Mouse (Mus musculus): ENCODE data around the gene Nlrp1a. TPM values are rescaled to one million over a fixed set of nuclear protein-coding genes. Genes with fewer than 3 reads are reported as not detected.

Gene Nlrp1a
- polyA plus RNA-seq (2014; fragmentation: Nextera tagmentation; extraction: Ambion mirVana) = 0.18 and 0.27 TPM in 2 replicates

GRCm38 (mm10) chr11:71144661-71145060 lies at the start of gene Nlrp1a:
Nlrp1a (minus strand) TSS chr11:71144704.
- no peak within 1 kb of the TSS for H3K27ac ChIP-seq (ENCODE audit: low read depth)
- DNase-seq (ENCODE audit: low spot score) = no peak
- no peak within 1 kb of the TSS for H3K4me2 ChIP-seq (ENCODE audit: low read length)
- H3K4me3 ChIP-seq (ENCODE audit: low read depth, low read length) = no peak within 1 kb of the TSS
- no peaks in the 10 kb centered on the region for H3K9me3 ChIP-seq (ENCODE audit: control insufficient read depth, low read length)
- ATAC-seq (replicated peaks; ENCODE audit: low FRiP score, low TSS enrichment, low read depth) = no peak
- no peaks in the 10 kb centered on the region for H3K27me3 ChIP-seq (replicated peaks; ENCODE audit: control insufficient read depth, insufficient read depth, low read length)
- no peaks in the 10 kb centered on the region for H3K4me1 ChIP-seq (replicated peaks; ENCODE audit: control insufficient read depth, insufficient read depth, low read length)
- H3K36me3 ChIP-seq (ENCODE audit: control insufficient read depth, insufficient read depth, low read length) = no peaks in the 10 kb centered on the region
- 58% methylated on average over 3 of the region's 3 CpGs for WGBS
- no peak within 1 kb of the TSS for H3K9ac ChIP-seq (ENCODE audit: low read length)

- 71% methylated on average over 1 of the region's 1 CpGs for WGBS
Observed at GRCm38 (mm10) chr11:71169633-71170032, 25.1 kb upstream of the Nlrp1a start.

GRCm38 (mm10) chr11:71164139-71164538 lies 19.6 kb upstream of the Nlrp1a start:
- Histone ChIP-seq H3K9ac (ENCODE audit: low read length) (no peak overlapping the region), H3K4me2 (ENCODE audit: low read length) (no peak overlapping the region), H3K9me3 (ENCODE audit: control insufficient read depth, low read length) (no peaks in the 10 kb centered on the region), H3K27me3 (replicated peaks; ENCODE audit: control insufficient read depth, insufficient read depth, low read length) (no peaks in the 10 kb centered on the region), H3K27ac (ENCODE audit: low read depth) (no peak overlapping the region), H3K4me3 (ENCODE audit: low read depth, low read length) (no peak overlapping the region), H3K4me1 (replicated peaks; ENCODE audit: control insufficient read depth, insufficient read depth, low read length) (no peaks in the 10 kb centered on the region), H3K36me3 (ENCODE audit: control insufficient read depth, insufficient read depth, low read length) (no peaks in the 10 kb centered on the region)
- ATAC-seq (replicated peaks; ENCODE audit: low FRiP score, low TSS enrichment, low read depth) (no peak), DNase-seq (ENCODE audit: low spot score) (no peak)
- 68% methylated on average over 1 of the region's 1 CpGs for WGBS

More at GRCm38 (mm10) chr11:71169633-71170032, 25.1 kb upstream of the Nlrp1a start:
- no peak for ATAC-seq (replicated peaks; ENCODE audit: low FRiP score, low TSS enrichment, low read depth)
- Histone ChIP-seq H3K4me2 (ENCODE audit: low read length) (no peak overlapping the region), H3K27ac (ENCODE audit: low read depth) (no peak overlapping the region), H3K27me3 (replicated peaks; ENCODE audit: control insufficient read depth, insufficient read depth, low read length) (no peaks in the 10 kb centered on the region), H3K9me3 (ENCODE audit: control insufficient read depth, low read length) (no peaks in the 10 kb centered on the region), H3K4me1 (replicated peaks; ENCODE audit: control insufficient read depth, insufficient read depth, low read length) (no peaks in the 10 kb centered on the region), H3K9ac (ENCODE audit: low read length) (no peak overlapping the region), H3K36me3 (ENCODE audit: control insufficient read depth, insufficient read depth, low read length) (no peaks in the 10 kb centered on the region), H3K4me3 (ENCODE audit: low read depth, low read length) (no peak overlapping the region)
- no peak for DNase-seq (ENCODE audit: low spot score)

GRCm38 (mm10) chr11:71159439-71160136 lies 15.1 kb upstream of the Nlrp1a start:
- no peak for ATAC-seq (replicated peaks; ENCODE audit: low FRiP score, low TSS enrichment, low read depth)
- Histone ChIP-seq H3K4me2 (ENCODE audit: low read length) (no peak overlapping the region), H3K9ac (ENCODE audit: low read length) (no peak overlapping the region), H3K27me3 (replicated peaks; ENCODE audit: control insufficient read depth, insufficient read depth, low read length) (no peaks in the 10 kb centered on the region), H3K4me3 (ENCODE audit: low read depth, low read length) (no peak overlapping the region), H3K36me3 (ENCODE audit: control insufficient read depth, insufficient read depth, low read length) (no peaks in the 10 kb centered on the region), H3K9me3 (ENCODE audit: control insufficient read depth, low read length) (no peaks in the 10 kb centered on the region), H3K27ac (ENCODE audit: low read depth) (no peak overlapping the region), H3K4me1 (replicated peaks; ENCODE audit: control insufficient read depth, insufficient read depth, low read length) (no peaks in the 10 kb centered on the region)
- no peak for DNase-seq (ENCODE audit: low spot score)
- 68% methylated on average over 3 of the region's 3 CpGs for WGBS

GRCm38 (mm10) chr11:71155272-71155671 lies 10.8 kb upstream of the Nlrp1a start:
- Histone ChIP-seq H3K27ac (ENCODE audit: low read depth) (no peak overlapping the region), H3K4me1 (replicated peaks; ENCODE audit: control insufficient read depth, insufficient read depth, low read length) (no peaks in the 10 kb centered on the region), H3K4me2 (ENCODE audit: low read length) (no peak overlapping the region), H3K9me3 (ENCODE audit: control insufficient read depth, low read length) (no peaks in the 10 kb centered on the region), H3K4me3 (ENCODE audit: low read depth, low read length) (no peak overlapping the region), H3K9ac (ENCODE audit: low read length) (no peak overlapping the region), H3K27me3 (replicated peaks; ENCODE audit: control insufficient read depth, insufficient read depth, low read length) (no peaks in the 10 kb centered on the region), H3K36me3 (ENCODE audit: control insufficient read depth, insufficient read depth, low read length) (no peaks in the 10 kb centered on the region)
- 83% methylated on average over 1 of the region's 1 CpGs for WGBS
- ATAC-seq (replicated peaks; ENCODE audit: low FRiP score, low TSS enrichment, low read depth) (no peak), DNase-seq (ENCODE audit: low spot score) (no peak)

GRCm38 (mm10) chr11:71142031-71142430 lies 2.5 kb downstream of the Nlrp1a start:
- Histone ChIP-seq H3K27me3 (replicated peaks; ENCODE audit: control insufficient read depth, insufficient read depth, low read length) (no peaks in the 10 kb centered on the region), H3K27ac (ENCODE audit: low read depth) (no peak overlapping the region), H3K9ac (ENCODE audit: low read length) (no peak overlapping the region), H3K9me3 (ENCODE audit: control insufficient read depth, low read length) (no peaks in the 10 kb centered on the region), H3K36me3 (ENCODE audit: control insufficient read depth, insufficient read depth, low read length) (no peaks in the 10 kb centered on the region), H3K4me2 (ENCODE audit: low read length) (no peak overlapping the region), H3K4me3 (ENCODE audit: low read depth, low read length) (no peak overlapping the region), H3K4me1 (replicated peaks; ENCODE audit: control insufficient read depth, insufficient read depth, low read length) (no peaks in the 10 kb centered on the region)
- DNase-seq (ENCODE audit: low spot score) = no peak
- no peak for ATAC-seq (replicated peaks; ENCODE audit: low FRiP score, low TSS enrichment, low read depth)
- WGBS = 68% methylated on average over 1 of the region's 1 CpGs

GRCm38 (mm10) chr11:71107128-71107527 lies 37.4 kb downstream of the Nlrp1a start:
- WGBS = 72% methylated on average over 2 of the region's 2 CpGs
- no peaks in the 10 kb centered on the region for H3K27me3 ChIP-seq (replicated peaks; ENCODE audit: control insufficient read depth, insufficient read depth, low read length)
- no peaks in the 10 kb centered on the region for H3K4me1 ChIP-seq (replicated peaks; ENCODE audit: control insufficient read depth, insufficient read depth, low read length)
- no peak overlapping the region for H3K9ac ChIP-seq (ENCODE audit: low read length)
- H3K4me2 ChIP-seq (ENCODE audit: low read length) = no peak overlapping the region
- H3K36me3 ChIP-seq (ENCODE audit: control insufficient read depth, insufficient read depth, low read length) = no peaks in the 10 kb centered on the region
- no peak for ATAC-seq (replicated peaks; ENCODE audit: low FRiP score, low TSS enrichment, low read depth)
- H3K9me3 ChIP-seq (ENCODE audit: control insufficient read depth, low read length) = no peaks in the 10 kb centered on the region
- DNase-seq (ENCODE audit: low spot score) = no peak
- no peak overlapping the region for H3K27ac ChIP-seq (ENCODE audit: low read depth)
- no peak overlapping the region for H3K4me3 ChIP-seq (ENCODE audit: low read depth, low read length)

- Histone ChIP-seq H3K9me3 (ENCODE audit: control insufficient read depth, low read length) (no peaks in the 10 kb centered on the region), H3K27ac (ENCODE audit: low read depth) (no peak overlapping the region), H3K4me2 (ENCODE audit: low read length) (no peak overlapping the region), H3K9ac (ENCODE audit: low read length) (no peak overlapping the region), H3K27me3 (replicated peaks; ENCODE audit: control insufficient read depth, insufficient read depth, low read length) (no peaks in the 10 kb centered on the region), H3K36me3 (ENCODE audit: control insufficient read depth, insufficient read depth, low read length) (no peaks in the 10 kb centered on the region), H3K4me3 (ENCODE audit: low read depth, low read length) (no peak overlapping the region), H3K4me1 (replicated peaks; ENCODE audit: control insufficient read depth, insufficient read depth, low read length) (no peaks in the 10 kb centered on the region)
- DNase-seq (ENCODE audit: low spot score) = no peak
- ATAC-seq (replicated peaks; ENCODE audit: low FRiP score, low TSS enrichment, low read depth) = no peak
Observed at GRCm38 (mm10) chr11:71106261-71107021, 38.1 kb downstream of the Nlrp1a start.

GRCm38 (mm10) chr11:71103931-71104330 lies 40.6 kb downstream of the Nlrp1a start:
- ATAC-seq (replicated peaks; ENCODE audit: low FRiP score, low TSS enrichment, low read depth) (no peak), DNase-seq (ENCODE audit: low spot score) (no peak)
- Histone ChIP-seq H3K4me1 (replicated peaks; ENCODE audit: control insufficient read depth, insufficient read depth, low read length) (no peaks in the 10 kb centered on the region), H3K4me3 (ENCODE audit: low read depth, low read length) (no peak overlapping the region), H3K36me3 (ENCODE audit: control insufficient read depth, insufficient read depth, low read length) (no peaks in the 10 kb centered on the region), H3K9me3 (ENCODE audit: control insufficient read depth, low read length) (no peaks in the 10 kb centered on the region), H3K4me2 (ENCODE audit: low read length) (no peak overlapping the region), H3K27ac (ENCODE audit: low read depth) (no peak overlapping the region), H3K9ac (ENCODE audit: low read length) (no peak overlapping the region), H3K27me3 (replicated peaks; ENCODE audit: control insufficient read depth, insufficient read depth, low read length) (no peaks in the 10 kb centered on the region)
